Mouse (Mus musculus): ENCODE data around the gene Uck2. TPM values are rescaled to one million over a fixed set of nuclear protein-coding genes. Genes with fewer than 3 reads are reported as not detected.

The Uck2 gene
- polyA plus RNA-seq, 1 experiment from 2014 or later, result 65.4 TPM

GRCm38 (mm10) chr1:167249252-167249651 lies 35.9 kb downstream of the Uck2 start:
- Histone ChIP-seq H3K27ac (ENCODE audit: low read length) (no peak overlapping the region), H3K27me3 (ENCODE audit: control insufficient read depth, insufficient read depth, low read length) (no peaks in the 10 kb centered on the region), H3K9me3 (replicated peaks; ENCODE audit: control insufficient read depth, low read length) (no peaks in the 10 kb centered on the region), H3K9ac (ENCODE audit: low read length) (0 out of 2 replicates have a peak overlapping the region, but pooled peaks have one; percentile 22), H3K4me2 (ENCODE audit: low read depth, low read length) (no peak overlapping the region), H3K36me3 (ENCODE audit: control insufficient read depth, insufficient read depth, low read length) (no peaks in the 10 kb centered on the region), H3K4me1 (ENCODE audit: control insufficient read depth, insufficient read depth, low read length) (peaks cover 42% of the 10 kb centered on the region), H3K4me3 (replicated peaks; ENCODE audit: low read length) (no peak overlapping the region)
- no peak for ATAC-seq (ENCODE audit: insufficient read depth, low FRiP score)
- WGBS, result 73% methylated on average over 19 of the region's 19 CpGs

DNA sequence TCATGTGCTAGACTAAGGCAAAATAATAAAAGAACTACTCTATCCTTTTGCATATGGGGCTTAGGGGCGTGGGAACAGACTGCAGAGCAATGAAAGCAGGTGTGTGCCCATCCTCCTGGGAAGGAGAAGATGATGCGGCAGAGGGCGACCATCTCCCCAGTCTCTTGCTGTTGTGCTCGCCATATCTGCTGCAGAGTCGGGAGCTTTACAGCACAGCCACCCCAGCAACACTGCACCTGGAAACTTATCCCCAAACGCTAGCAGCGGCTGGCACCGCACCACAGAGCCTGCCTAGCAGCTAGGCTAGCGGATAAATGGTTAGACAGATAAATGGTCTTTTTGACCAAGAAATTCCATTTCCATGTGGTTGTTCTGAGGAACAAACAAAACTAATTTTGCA lies 37.2 kb downstream of the Uck2 start:
- H3K4me2 ChIP-seq (ENCODE audit: low read depth, low read length), result no peak overlapping the region
- ATAC-seq (ENCODE audit: insufficient read depth, low FRiP score), result no peak
- WGBS, result 81% methylated on average over 9 of the region's 9 CpGs
- H3K9ac ChIP-seq (ENCODE audit: low read length), result no peak overlapping the region
- H3K4me1 ChIP-seq (ENCODE audit: control insufficient read depth, insufficient read depth, low read length), result peaks cover 49% of the 10 kb centered on the region
- no peak overlapping the region for H3K27ac ChIP-seq (ENCODE audit: low read length)
- H3K9me3 ChIP-seq (replicated peaks; ENCODE audit: control insufficient read depth, low read length), result no peaks in the 10 kb centered on the region
- no peak overlapping the region for H3K4me3 ChIP-seq (replicated peaks; ENCODE audit: low read length)
- no peaks in the 10 kb centered on the region for H3K27me3 ChIP-seq (ENCODE audit: control insufficient read depth, insufficient read depth, low read length)
- no peaks in the 10 kb centered on the region for H3K36me3 ChIP-seq (ENCODE audit: control insufficient read depth, insufficient read depth, low read length)

DNA sequence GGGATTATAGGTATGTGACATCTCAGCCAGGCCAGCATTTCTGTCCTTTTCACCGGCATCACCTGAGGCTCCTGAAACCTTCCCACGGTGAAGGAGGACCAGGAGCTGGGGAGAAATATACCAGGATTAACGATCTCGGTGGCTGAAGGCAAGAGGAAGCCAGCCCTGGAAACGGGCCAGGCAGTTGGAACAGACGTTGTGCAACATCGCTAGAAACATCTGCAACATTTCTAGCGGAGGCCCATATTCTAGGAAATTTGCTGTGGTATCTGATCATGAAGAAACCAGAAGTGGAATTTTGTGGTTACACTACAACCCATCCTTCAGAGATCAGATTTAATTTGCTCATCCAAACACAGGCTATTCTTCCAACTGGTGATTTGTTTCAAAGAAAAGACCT lies 38.1 kb downstream of the Uck2 start:
- Histone ChIP-seq H3K9me3 (replicated peaks; ENCODE audit: control insufficient read depth, low read length) (no peaks in the 10 kb centered on the region), H3K27ac (ENCODE audit: low read length) (peak overlapping the region; percentile 1; the same call in 1 of the 2 replicates), H3K36me3 (ENCODE audit: control insufficient read depth, insufficient read depth, low read length) (no peaks in the 10 kb centered on the region), H3K27me3 (ENCODE audit: control insufficient read depth, insufficient read depth, low read length) (no peaks in the 10 kb centered on the region), H3K4me3 (replicated peaks; ENCODE audit: low read length) (no peak overlapping the region), H3K9ac (ENCODE audit: low read length) (no peak overlapping the region), H3K4me2 (ENCODE audit: low read depth, low read length) (no peak overlapping the region), H3K4me1 (ENCODE audit: control insufficient read depth, insufficient read depth, low read length) (peaks cover 57% of the 10 kb centered on the region)
- WGBS, result 18% methylated on average over 8 of the region's 8 CpGs
- ATAC-seq (ENCODE audit: insufficient read depth, low FRiP score), result peak; percentile 42; the same call in 1 of the 2 replicates

DNA sequence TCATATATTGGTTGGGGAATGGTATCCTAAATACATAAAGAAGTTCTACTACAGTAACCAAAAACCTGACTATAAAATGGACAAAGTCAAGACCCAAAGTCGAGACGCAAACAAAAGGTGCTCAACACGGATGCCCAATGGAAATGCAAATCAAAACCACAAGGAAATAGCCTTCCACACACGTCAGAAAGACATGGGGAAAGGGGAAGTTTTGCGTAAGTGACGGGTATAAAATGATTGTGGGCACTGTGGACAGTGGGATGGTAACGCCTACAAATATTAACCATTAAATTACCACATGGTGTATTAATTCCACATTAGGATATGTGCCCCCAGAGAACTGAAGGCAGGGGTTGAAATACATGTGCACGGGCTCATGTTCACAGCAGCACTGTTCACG lies 38.8 kb downstream of the Uck2 start:
- H3K27me3 ChIP-seq (ENCODE audit: control insufficient read depth, insufficient read depth, low read length), result no peaks in the 10 kb centered on the region
- H3K27ac ChIP-seq (ENCODE audit: low read length), result no peak overlapping the region
- H3K4me1 ChIP-seq (ENCODE audit: control insufficient read depth, insufficient read depth, low read length), result peaks cover 61% of the 10 kb centered on the region
- WGBS, result 72% methylated on average over 9 of the region's 9 CpGs
- no peak overlapping the region for H3K4me2 ChIP-seq (ENCODE audit: low read depth, low read length)
- no peak for ATAC-seq (ENCODE audit: insufficient read depth, low FRiP score)
- H3K9ac ChIP-seq (ENCODE audit: low read length), result no peak overlapping the region
- no peaks in the 10 kb centered on the region for H3K9me3 ChIP-seq (replicated peaks; ENCODE audit: control insufficient read depth, low read length)
- H3K36me3 ChIP-seq (ENCODE audit: control insufficient read depth, insufficient read depth, low read length), result no peaks in the 10 kb centered on the region
- no peak overlapping the region for H3K4me3 ChIP-seq (replicated peaks; ENCODE audit: low read length)

GRCm38 (mm10) chr1:167245180-167245641 lies 39.9 kb downstream of the Uck2 start:
- Histone ChIP-seq H3K4me2 (ENCODE audit: low read depth, low read length) (no peak overlapping the region), H3K9me3 (replicated peaks; ENCODE audit: control insufficient read depth, low read length) (no peaks in the 10 kb centered on the region), H3K4me3 (replicated peaks; ENCODE audit: low read length) (no peak overlapping the region), H3K4me1 (ENCODE audit: control insufficient read depth, insufficient read depth, low read length) (peaks cover 65% of the 10 kb centered on the region), H3K9ac (ENCODE audit: low read length) (0 out of 2 replicates have a peak overlapping the region, but pooled peaks have one; percentile 14), H3K27me3 (ENCODE audit: control insufficient read depth, insufficient read depth, low read length) (no peaks in the 10 kb centered on the region), H3K27ac (ENCODE audit: low read length) (no peak overlapping the region), H3K36me3 (ENCODE audit: control insufficient read depth, insufficient read depth, low read length) (no peaks in the 10 kb centered on the region)
- no peak for ATAC-seq (ENCODE audit: insufficient read depth, low FRiP score)
- 55% methylated on average over 9 of the region's 9 CpGs for WGBS

GRCm38 (mm10) chr1:167242191-167242681 lies 42.9 kb downstream of the Uck2 start:
- Histone ChIP-seq H3K27ac (ENCODE audit: low read length) (no peak overlapping the region), H3K9ac (ENCODE audit: low read length) (no peak overlapping the region), H3K36me3 (ENCODE audit: control insufficient read depth, insufficient read depth, low read length) (no peaks in the 10 kb centered on the region), H3K4me2 (ENCODE audit: low read depth, low read length) (no peak overlapping the region), H3K27me3 (ENCODE audit: control insufficient read depth, insufficient read depth, low read length) (no peaks in the 10 kb centered on the region), H3K4me3 (replicated peaks; ENCODE audit: low read length) (no peak overlapping the region), H3K4me1 (ENCODE audit: control insufficient read depth, insufficient read depth, low read length) (peaks cover 68% of the 10 kb centered on the region), H3K9me3 (replicated peaks; ENCODE audit: control insufficient read depth, low read length) (no peaks in the 10 kb centered on the region)
- 35% methylated on average over 7 of the region's 7 CpGs for WGBS
- no peak for ATAC-seq (ENCODE audit: insufficient read depth, low FRiP score)

DNA sequence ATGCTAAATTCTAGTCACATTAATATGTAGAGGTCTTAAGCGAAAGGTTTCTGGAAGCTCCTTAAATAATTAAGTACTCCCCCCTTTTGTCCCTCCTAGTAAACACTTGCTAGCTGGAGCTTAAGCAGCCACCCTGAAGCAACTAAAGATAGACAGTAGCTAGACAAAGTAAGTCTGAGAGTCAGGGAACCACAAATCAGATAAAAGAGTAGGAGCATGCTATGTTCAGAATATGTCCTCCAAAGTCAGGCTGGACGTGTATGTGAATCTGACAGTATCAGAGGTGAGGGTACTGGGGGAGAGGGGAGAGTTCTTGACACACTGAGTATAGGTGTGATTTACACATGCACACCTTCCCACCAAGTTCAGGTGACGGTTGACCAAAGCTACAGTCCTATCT lies 43.6 kb downstream of the Uck2 start:
- no peak overlapping the region for H3K27ac ChIP-seq (ENCODE audit: low read length)
- H3K4me3 ChIP-seq (replicated peaks; ENCODE audit: low read length), result no peak overlapping the region
- H3K27me3 ChIP-seq (ENCODE audit: control insufficient read depth, insufficient read depth, low read length), result no peaks in the 10 kb centered on the region
- H3K9me3 ChIP-seq (replicated peaks; ENCODE audit: control insufficient read depth, low read length), result no peaks in the 10 kb centered on the region
- peaks cover 65% of the 10 kb centered on the region for H3K4me1 ChIP-seq (ENCODE audit: control insufficient read depth, insufficient read depth, low read length)
- no peak overlapping the region for H3K4me2 ChIP-seq (ENCODE audit: low read depth, low read length)
- no peak overlapping the region for H3K9ac ChIP-seq (ENCODE audit: low read length)
- 80% methylated on average over 3 of the region's 3 CpGs for WGBS
- ATAC-seq (ENCODE audit: insufficient read depth, low FRiP score), result no peak
- no peaks in the 10 kb centered on the region for H3K36me3 ChIP-seq (ENCODE audit: control insufficient read depth, insufficient read depth, low read length)

DNA sequence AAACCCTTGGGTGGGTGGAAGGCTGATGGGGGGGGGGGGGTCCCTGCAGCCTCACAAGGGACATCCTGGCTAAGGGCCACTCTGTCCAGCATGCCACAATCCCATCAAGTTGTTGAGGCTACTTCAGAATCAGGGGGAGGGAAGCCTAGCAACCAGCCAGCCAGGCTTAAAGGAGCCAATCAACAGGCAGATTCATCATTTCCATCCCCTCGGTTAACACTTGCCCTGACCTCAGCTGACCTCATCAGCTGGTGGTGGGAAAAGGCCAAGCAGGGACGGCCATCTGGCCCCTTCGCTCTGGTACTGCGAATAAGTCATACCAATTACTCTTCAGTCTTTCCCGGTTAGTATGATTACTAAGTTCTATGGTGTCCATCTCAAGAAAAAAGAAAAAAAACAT lies 44.8 kb downstream of the Uck2 start:
- Histone ChIP-seq H3K9ac (ENCODE audit: low read length) (no peak overlapping the region), H3K4me1 (ENCODE audit: control insufficient read depth, insufficient read depth, low read length) (peaks cover 69% of the 10 kb centered on the region), H3K9me3 (replicated peaks; ENCODE audit: control insufficient read depth, low read length) (no peaks in the 10 kb centered on the region), H3K36me3 (ENCODE audit: control insufficient read depth, insufficient read depth, low read length) (no peaks in the 10 kb centered on the region), H3K27ac (ENCODE audit: low read length) (no peak overlapping the region), H3K4me3 (replicated peaks; ENCODE audit: low read length) (no peak overlapping the region), H3K4me2 (ENCODE audit: low read depth, low read length) (no peak overlapping the region), H3K27me3 (ENCODE audit: control insufficient read depth, insufficient read depth, low read length) (no peaks in the 10 kb centered on the region)
- no peak for ATAC-seq (ENCODE audit: insufficient read depth, low FRiP score)
- 51% methylated on average over 5 of the region's 5 CpGs for WGBS

DNA sequence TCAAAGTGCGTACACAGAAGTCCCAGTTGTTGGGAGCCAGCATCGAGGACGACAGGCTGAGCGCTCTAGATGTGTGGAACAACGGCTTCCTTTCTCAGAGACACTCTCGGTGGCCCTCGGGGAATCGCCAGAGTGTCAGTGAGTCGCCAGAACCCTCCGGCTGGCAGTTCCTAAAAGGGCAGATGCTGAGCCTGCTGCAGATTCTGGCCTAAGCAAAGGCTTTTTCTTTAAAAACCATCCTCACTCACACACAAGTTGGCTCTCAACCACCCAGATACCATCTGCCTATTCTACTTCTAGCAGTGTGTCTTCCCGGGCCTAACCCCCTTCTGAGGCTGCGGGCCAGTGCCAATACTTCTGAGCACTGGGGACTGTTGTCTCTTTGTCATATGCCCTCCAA lies 45.2 kb downstream of the Uck2 start:
- Histone ChIP-seq H3K4me2 (ENCODE audit: low read depth, low read length) (no peak overlapping the region), H3K4me3 (replicated peaks; ENCODE audit: low read length) (no peak overlapping the region), H3K9me3 (replicated peaks; ENCODE audit: control insufficient read depth, low read length) (no peaks in the 10 kb centered on the region), H3K36me3 (ENCODE audit: control insufficient read depth, insufficient read depth, low read length) (no peaks in the 10 kb centered on the region), H3K27ac (ENCODE audit: low read length) (no peak overlapping the region), H3K9ac (ENCODE audit: low read length) (0 out of 2 replicates have a peak overlapping the region, but pooled peaks have one; percentile 31), H3K27me3 (ENCODE audit: control insufficient read depth, insufficient read depth, low read length) (no peaks in the 10 kb centered on the region), H3K4me1 (ENCODE audit: control insufficient read depth, insufficient read depth, low read length) (peaks cover 65% of the 10 kb centered on the region)
- 63% methylated on average over 12 of the region's 12 CpGs for WGBS
- no peak for ATAC-seq (ENCODE audit: insufficient read depth, low FRiP score)
